Mouse (Mus musculus): ENCODE data around the gene Dpf1. TPM values are rescaled to one million over a fixed set of nuclear protein-coding genes. Genes with fewer than 3 reads are reported as not detected.

Gene Dpf1
- polyA plus RNA-seq, 1 experiment: 0.13 TPM

DNA sequence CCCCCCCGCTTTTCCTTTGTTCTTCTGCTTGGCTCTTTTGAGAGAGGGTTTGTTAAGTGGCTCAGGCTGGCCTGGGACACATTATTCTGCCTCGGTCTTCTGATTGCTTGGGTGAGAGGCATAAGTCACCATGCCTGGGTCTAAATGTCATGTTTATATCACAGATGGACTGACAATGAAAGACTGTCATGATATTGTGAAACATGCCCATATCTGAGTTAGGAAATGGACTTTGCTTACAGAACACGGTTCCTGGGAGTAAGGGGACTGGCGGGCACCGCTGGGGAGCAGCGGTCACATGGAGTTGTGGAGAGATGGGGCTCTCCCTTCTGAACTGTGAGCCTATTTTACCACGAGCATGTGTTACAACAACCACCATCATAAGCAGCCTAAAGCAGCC is 30.4 kb downstream of the Dpf1 start:
- TF ChIP-seq GATA1 (IDR thresholded peaks at IDR 0.05; ENCODE audit: low read length) (no peak), TAL1 (IDR thresholded peaks at IDR 0.05; ENCODE audit: low read length) (no peak)
- H3K4me3 ChIP-seq (replicated peaks): no peak overlapping the region
- peaks cover 62% of the 10 kb centered on the region for H3K36me3 ChIP-seq (ENCODE audit: control insufficient read depth)
- peaks cover 62% of the 10 kb centered on the region for H3K4me1 ChIP-seq (ENCODE audit: control insufficient read depth)
- no peaks in the 10 kb centered on the region for H3K27me3 ChIP-seq (ENCODE audit: control insufficient read depth)
- H3K9me3 ChIP-seq (ENCODE audit: control insufficient read depth, low read length): no peaks in the 10 kb centered on the region

DNA sequence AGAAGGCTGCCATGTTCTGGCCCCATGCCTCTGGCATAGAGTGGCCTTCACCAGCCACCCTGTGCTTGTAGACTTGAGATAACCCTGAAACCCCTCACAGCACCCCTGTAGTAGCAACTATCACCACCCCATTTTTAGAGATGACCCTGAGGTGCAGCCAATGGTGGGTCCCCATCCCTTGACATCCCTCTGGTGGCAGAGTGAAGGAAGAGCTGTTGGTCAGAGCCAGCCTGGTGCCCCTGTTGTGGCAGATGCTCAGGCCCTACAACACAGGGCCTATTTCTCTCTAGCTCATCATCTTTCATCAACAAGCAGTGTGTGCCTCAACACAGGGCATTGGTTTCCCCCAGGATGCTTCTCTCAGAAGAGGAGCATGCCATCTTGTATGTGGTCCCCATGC is 31.5 kb downstream of the Dpf1 start:
- H3K36me3 ChIP-seq (ENCODE audit: control insufficient read depth): peaks cover 53% of the 10 kb centered on the region
- H3K9me3 ChIP-seq (ENCODE audit: control insufficient read depth, low read length): no peaks in the 10 kb centered on the region
- H3K4me3 ChIP-seq (replicated peaks): no peak overlapping the region
- TF ChIP-seq GATA1 (IDR thresholded peaks at IDR 0.05; ENCODE audit: low read length): no peak
- no peak for TF ChIP-seq TAL1 (IDR thresholded peaks at IDR 0.05; ENCODE audit: low read length)
- peaks cover 73% of the 10 kb centered on the region for H3K4me1 ChIP-seq (ENCODE audit: control insufficient read depth)
- no peaks in the 10 kb centered on the region for H3K27me3 ChIP-seq (ENCODE audit: control insufficient read depth)

DNA sequence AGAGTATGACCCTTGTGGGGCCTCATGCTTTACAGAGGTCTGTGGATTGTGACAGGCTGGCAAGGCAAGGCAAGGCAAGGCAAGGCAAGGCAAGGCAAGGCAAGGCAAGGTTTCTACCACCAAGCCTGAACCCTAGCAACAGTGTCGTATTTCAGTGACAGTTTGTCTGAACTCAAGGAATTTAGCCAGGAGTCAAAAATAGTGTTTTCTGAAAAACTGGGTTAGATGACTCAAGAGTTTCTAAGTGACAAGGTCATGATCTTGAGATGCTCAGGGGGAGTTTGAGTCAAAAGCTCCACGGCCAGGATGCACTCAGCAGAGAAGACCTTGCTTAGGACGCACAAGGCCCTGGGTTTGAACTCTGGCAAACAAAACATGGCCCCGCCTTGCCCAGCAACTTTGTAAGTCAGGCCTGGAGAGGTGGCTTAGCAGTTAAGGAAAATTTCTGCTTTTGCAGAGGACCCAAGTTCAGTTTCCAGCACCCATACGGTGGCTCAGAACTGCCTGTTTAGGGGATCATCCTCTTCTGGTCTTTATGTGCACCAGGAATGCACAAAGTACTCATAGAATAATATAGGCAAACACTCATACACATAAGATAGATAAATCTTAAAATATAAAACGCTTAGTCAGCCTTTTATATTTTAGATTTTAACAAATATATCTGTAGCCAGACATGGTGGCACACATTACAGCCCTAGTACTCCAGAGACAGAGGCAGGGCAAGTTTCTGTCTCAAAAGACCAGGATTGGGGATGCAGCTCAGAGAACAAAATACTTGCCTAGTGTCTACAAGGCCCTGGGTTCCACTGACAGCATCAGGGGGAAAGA is 32.3 kb downstream of the Dpf1 start:
- TF ChIP-seq TAL1 (IDR thresholded peaks at IDR 0.05; ENCODE audit: low read length) (no peak), GATA1 (IDR thresholded peaks at IDR 0.05; ENCODE audit: low read length) (no peak)
- Histone ChIP-seq H3K4me1 (ENCODE audit: control insufficient read depth) (peaks cover 81% of the 10 kb centered on the region), H3K36me3 (ENCODE audit: control insufficient read depth) (peaks cover 49% of the 10 kb centered on the region), H3K4me3 (replicated peaks) (no peak overlapping the region), H3K27me3 (ENCODE audit: control insufficient read depth) (no peaks in the 10 kb centered on the region), H3K9me3 (ENCODE audit: control insufficient read depth, low read length) (no peaks in the 10 kb centered on the region)

DNA sequence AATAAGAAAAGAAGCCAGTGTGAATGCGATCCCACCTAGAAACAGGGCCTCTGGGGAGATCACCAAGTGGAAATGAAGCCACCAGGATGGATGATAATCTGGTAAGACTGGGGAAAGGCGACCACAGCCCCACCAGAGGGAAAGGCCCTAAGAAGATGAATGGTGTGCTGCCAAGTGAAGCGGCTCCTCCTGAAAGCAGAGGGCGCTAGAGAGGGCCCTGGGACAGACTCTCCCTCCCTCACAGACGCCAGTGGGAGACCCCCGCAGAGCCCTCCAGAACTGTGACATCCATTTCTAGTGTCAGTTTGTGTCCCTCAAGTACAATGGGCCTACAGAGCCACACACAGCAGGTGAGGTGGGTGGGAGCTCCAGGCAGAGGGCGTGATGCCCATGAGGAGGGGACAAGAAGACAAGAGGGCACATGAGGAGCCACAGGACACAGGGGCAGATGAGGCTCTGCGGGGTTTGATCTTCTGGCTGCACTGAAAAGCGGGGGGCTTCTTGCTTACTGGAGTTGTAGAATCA is 33.1 kb downstream of the Dpf1 start:
- Histone ChIP-seq H3K27me3 (ENCODE audit: control insufficient read depth) (no peaks in the 10 kb centered on the region), H3K4me3 (replicated peaks) (no peak overlapping the region), H3K4me1 (ENCODE audit: control insufficient read depth) (peaks cover 89% of the 10 kb centered on the region), H3K9me3 (ENCODE audit: control insufficient read depth, low read length) (no peaks in the 10 kb centered on the region), H3K36me3 (ENCODE audit: control insufficient read depth) (peaks cover 43% of the 10 kb centered on the region)
- TF ChIP-seq TAL1 (IDR thresholded peaks at IDR 0.05; ENCODE audit: low read length) (no peak), GATA1 (IDR thresholded peaks at IDR 0.05; ENCODE audit: low read length) (no peak)

DNA sequence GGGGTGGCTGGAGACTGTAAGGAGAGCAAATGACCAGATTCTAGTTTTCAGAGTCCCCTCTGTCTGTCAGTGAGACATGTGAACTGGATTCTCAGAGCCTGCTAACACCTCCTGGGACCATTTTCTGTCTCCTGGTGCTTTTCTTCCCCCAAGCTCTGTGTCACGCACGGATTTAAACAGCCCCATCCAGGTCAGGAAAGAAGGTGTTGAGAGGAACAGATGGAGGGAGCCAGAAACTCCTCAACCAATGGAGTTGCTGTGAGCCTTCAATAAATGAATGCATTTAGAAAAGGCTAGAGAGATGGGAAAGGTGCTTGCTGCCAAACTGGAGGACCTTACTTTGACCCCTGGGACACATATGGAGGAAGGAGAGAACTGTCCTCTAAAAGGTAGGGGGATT is 34.0 kb downstream of the Dpf1 start:
- peaks cover 98% of the 10 kb centered on the region for H3K4me1 ChIP-seq (ENCODE audit: control insufficient read depth)
- no peak for TF ChIP-seq GATA1 (IDR thresholded peaks at IDR 0.05; ENCODE audit: low read length)
- TF ChIP-seq TAL1 (IDR thresholded peaks at IDR 0.05; ENCODE audit: low read length): no peak
- H3K27me3 ChIP-seq (ENCODE audit: control insufficient read depth): no peaks in the 10 kb centered on the region
- H3K4me3 ChIP-seq (replicated peaks): peak overlapping the region; percentile 55
- H3K9me3 ChIP-seq (ENCODE audit: control insufficient read depth, low read length): no peaks in the 10 kb centered on the region
- peaks cover 34% of the 10 kb centered on the region for H3K36me3 ChIP-seq (ENCODE audit: control insufficient read depth)

DNA sequence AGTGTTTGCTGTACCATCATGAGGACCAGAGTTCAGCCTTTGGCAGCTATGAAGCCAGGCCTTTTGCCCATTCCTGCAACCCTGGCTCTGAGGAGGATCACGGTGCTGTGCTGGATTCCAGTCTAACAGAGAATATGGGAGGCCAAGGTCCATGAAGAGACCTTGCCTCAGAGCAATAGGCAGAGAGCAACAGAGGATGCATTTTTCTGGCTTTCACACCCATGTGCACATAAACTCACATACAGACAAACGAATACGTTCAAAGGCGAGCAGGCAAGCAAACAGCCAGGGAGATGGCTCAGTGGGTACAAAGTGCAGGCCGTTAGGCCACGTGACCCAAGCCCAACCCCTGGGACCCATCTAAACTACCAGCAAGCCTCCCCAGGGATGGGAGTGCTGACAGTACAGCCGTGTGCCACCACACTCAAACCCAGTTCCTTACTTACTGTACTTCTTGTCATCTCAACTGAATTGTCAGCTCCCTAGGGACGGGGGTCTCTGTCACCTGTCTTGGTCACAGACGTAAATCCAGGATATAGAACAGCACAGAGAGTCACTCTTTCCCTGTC is 34.7 kb downstream of the Dpf1 start:
- H3K9me3 ChIP-seq (ENCODE audit: control insufficient read depth, low read length): no peaks in the 10 kb centered on the region
- H3K27me3 ChIP-seq (ENCODE audit: control insufficient read depth): no peaks in the 10 kb centered on the region
- H3K4me3 ChIP-seq (replicated peaks): peak overlapping the region; percentile 55
- TF ChIP-seq GATA1 (IDR thresholded peaks at IDR 0.05; ENCODE audit: low read length): no peak
- TF ChIP-seq TAL1 (IDR thresholded peaks at IDR 0.05; ENCODE audit: low read length): no peak
- peaks cover 28% of the 10 kb centered on the region for H3K36me3 ChIP-seq (ENCODE audit: control insufficient read depth)
- peaks cover 97% of the 10 kb centered on the region for H3K4me1 ChIP-seq (ENCODE audit: control insufficient read depth)

DNA sequence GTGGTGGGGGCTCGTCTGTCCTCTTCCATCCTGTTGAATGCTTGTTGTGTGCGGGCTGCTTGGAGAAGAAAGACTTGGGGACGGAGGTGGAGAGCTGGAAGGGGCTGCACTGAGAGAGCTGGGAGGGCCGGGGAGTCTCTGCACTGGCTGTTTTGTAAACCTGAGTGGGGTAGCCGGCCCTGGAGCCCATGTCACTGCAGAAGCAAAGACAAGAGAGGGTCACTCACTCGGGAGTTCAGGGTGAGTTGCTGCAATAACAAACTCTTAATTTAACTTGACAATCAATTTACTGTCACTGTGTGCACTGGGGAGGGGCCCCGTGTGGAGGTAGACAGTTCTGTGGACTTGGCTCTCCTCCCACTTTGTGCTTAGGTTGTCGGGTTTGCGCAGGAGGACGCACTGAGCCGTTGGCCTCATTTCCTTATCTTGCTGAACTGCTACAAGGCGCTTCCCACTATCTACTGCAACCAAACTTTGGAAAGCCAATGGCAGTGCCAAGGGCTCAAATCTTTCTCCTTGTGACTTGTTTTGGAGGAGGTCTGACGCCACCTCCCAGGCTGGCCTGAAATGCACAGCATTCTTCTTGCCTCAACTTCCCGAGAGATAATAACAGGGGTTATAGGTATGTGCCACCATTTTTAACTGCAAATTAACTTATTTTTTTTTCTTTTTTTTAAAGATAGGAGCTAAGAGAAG is 35.4 kb downstream of the Dpf1 start:
- H3K9me3 ChIP-seq (ENCODE audit: control insufficient read depth, low read length): no peaks in the 10 kb centered on the region
- H3K27me3 ChIP-seq (ENCODE audit: control insufficient read depth): no peaks in the 10 kb centered on the region
- peaks cover 93% of the 10 kb centered on the region for H3K4me1 ChIP-seq (ENCODE audit: control insufficient read depth)
- peaks cover 32% of the 10 kb centered on the region for H3K36me3 ChIP-seq (ENCODE audit: control insufficient read depth)
- peak; percentile 55; the same call in 2 of the 3 replicates for TF ChIP-seq TAL1 (IDR thresholded peaks at IDR 0.05; ENCODE audit: low read length)
- peak; percentile 80 for TF ChIP-seq GATA1 (IDR thresholded peaks at IDR 0.05; ENCODE audit: low read length)
- H3K4me3 ChIP-seq (replicated peaks): peak overlapping the region; percentile 55

DNA sequence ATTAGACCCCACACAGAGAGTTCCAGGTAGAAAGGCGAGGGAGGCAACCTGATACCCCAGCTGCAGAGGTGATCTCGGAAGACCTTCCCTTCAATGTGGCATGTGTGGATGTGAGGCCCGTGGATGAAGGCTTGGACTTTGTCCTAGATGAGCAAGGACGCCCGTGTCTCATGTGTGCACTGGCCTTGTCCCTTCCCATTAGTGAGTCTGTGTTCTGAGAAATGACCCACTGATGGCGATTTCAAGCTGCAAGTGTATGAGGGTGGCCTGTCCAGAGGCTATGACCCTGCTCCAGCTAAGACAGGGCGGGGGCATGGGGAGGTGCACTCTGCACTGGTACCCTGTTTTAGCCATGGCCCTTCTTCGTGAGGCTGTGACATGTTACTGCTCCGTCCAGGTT is 36.5 kb downstream of the Dpf1 start:
- TF ChIP-seq GATA1 (IDR thresholded peaks at IDR 0.05; ENCODE audit: low read length): no peak
- no peak for TF ChIP-seq TAL1 (IDR thresholded peaks at IDR 0.05; ENCODE audit: low read length)
- Histone ChIP-seq H3K4me3 (replicated peaks) (no peak overlapping the region), H3K36me3 (ENCODE audit: control insufficient read depth) (peaks cover 33% of the 10 kb centered on the region), H3K27me3 (ENCODE audit: control insufficient read depth) (no peaks in the 10 kb centered on the region), H3K9me3 (ENCODE audit: control insufficient read depth, low read length) (no peaks in the 10 kb centered on the region), H3K4me1 (ENCODE audit: control insufficient read depth) (peaks cover 82% of the 10 kb centered on the region)

DNA sequence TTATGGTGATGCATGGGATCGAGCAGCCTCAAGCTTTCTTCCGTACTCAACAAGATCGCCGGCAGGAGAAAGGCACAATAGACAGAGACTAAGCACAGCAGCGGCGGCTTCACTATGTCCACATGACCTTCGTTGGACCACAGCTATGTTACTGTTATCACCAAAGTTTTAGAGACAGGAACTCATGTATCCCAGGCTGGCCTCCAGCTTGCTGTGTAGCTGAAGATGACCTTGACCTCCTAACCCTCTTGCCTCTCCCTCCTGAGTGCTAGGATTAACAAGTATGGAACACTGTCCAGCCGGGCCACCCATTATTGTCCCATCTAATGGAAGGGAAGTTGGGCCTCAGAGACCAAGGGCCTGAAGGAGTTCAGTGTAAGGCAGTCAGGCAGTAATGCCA is 37.1 kb downstream of the Dpf1 start:
- Histone ChIP-seq H3K36me3 (ENCODE audit: control insufficient read depth) (peaks cover 30% of the 10 kb centered on the region), H3K27me3 (ENCODE audit: control insufficient read depth) (no peaks in the 10 kb centered on the region), H3K4me3 (replicated peaks) (no peak overlapping the region), H3K9me3 (ENCODE audit: control insufficient read depth, low read length) (no peaks in the 10 kb centered on the region), H3K4me1 (ENCODE audit: control insufficient read depth) (peaks cover 76% of the 10 kb centered on the region)
- TF ChIP-seq GATA1 (IDR thresholded peaks at IDR 0.05; ENCODE audit: low read length) (no peak), TAL1 (IDR thresholded peaks at IDR 0.05; ENCODE audit: low read length) (no peak)

Measured in erythroblast, embryonic 14.5 days (primary cell).